Mouse (Mus musculus) telencephalon, adult 2 months (tissue): ENCODE data around the gene Rnf145.

Source experiments
- DNase-seq: peaks from one replicate; pipeline ENCODE4 v3.0.0-alpha.2; 2011; ENCODE audit warnings: low read depth, low spot score

Gene Rnf145

DNA sequence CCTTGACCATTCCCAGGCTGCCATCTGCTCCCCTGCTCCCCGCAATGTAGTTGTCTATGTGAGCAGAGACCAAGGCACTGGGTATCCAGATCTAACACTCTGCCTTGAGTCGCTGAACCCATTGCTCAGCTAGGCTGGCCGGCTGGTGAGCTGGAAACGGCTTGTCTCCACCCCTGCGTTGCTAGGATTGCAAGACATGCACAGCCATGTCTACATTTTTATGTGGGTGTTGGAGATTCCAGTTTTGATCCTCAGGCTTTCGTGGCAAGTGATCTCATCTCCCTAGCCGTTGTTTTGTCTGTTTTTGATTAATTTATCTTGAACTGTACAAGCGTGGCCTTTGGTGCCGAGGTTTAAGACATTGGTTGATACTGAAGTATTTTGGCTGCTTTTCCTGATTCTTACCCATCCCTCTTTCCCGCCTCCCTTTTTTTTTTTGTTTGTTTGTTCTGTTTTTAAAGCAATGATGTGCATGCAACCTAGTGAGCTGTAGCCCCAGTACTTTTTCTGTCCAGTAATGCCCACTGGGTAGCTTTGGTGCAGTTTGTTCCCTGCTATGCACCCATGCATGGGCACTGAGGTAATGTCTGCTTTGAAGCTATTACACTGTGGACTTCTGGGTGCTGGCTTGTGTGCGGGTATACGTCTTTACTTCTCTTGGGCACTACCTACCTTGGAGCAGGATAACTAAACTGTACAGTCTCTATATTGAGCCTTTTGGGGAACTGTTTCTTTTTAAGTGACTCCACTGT, 16.4 kb downstream of the Rnf145 start:
- DNase-seq = no peak

DNA sequence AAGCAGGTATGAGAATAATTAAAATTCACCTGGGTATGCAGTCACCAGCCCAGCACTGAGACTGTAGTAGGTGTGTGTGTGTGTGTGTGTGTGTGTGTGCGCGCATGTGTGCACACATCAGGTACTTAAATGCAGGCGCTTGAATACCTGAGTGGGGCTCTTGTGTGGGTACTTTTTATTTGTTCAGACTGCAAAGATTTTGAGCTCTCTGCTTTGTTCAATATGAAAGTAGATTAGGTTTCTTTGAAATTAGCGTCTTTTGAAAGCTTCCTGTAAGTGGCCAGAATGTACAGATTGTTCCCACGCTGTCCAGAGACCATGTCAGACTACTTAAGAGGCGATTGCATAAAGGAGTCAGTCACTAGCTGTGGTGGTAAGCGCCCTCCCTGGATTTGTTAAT, 18.6 kb downstream of the Rnf145 start:
- no peak for DNase-seq

DNA sequence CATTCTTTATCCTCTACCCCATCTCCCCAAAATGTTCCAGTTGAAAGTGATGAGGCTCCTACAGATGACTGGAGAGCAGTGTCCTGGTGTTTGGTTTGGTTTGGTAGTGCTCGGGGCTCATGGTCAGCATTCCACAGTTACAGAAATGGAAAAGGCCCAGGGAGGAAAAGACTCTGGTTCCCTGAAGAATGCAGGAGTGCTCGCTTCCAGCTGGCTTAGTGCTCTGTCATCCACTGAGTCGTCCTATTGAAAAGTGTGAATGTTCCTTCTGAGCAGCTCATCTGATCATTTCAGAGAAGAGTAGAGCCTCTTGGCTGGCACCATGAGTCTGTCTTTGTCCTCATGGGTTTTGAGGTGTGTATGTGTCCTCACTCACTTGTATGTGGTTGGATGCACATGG, 19.3 kb downstream of the Rnf145 start:
- DNase-seq = no peak

DNA sequence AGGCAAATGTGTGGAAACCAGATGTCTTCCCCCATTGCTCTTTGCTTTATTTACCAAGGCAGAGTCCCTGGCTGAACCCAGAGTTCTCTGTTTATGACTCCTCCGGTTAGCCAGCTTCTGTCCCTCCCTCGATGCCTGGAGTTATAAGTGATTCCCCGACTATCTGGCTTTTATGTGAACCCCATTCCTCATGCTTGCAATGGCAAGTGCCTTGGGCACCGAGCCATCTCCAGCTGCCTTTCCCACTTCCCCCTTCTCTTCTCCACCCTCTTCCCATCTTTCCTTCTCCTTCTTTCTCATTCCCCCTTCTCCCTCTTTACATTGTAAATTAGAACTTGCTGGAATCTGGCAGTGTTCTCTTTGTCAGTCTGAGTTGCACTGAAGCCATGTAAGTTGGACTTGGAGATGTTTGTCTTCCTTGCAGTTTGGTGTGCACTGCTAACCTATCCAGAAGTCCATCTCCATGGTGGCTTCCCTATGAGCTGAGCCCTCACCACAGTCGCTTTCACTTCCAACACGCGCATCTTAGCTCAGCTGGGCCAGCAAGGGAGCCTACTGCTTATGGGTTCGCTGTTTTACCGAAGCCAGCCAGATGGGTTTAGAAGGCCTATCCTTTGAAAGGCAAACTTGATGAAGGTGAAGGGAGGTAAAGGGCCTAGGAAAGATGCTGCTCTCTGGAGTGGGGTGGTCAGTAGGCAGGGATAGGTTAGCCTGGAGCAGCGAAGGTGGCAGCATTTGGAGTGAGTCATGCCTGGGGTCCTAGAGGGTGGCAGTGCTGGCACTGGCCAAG, 19.9 kb downstream of the Rnf145 start:
- no peak for DNase-seq

DNA sequence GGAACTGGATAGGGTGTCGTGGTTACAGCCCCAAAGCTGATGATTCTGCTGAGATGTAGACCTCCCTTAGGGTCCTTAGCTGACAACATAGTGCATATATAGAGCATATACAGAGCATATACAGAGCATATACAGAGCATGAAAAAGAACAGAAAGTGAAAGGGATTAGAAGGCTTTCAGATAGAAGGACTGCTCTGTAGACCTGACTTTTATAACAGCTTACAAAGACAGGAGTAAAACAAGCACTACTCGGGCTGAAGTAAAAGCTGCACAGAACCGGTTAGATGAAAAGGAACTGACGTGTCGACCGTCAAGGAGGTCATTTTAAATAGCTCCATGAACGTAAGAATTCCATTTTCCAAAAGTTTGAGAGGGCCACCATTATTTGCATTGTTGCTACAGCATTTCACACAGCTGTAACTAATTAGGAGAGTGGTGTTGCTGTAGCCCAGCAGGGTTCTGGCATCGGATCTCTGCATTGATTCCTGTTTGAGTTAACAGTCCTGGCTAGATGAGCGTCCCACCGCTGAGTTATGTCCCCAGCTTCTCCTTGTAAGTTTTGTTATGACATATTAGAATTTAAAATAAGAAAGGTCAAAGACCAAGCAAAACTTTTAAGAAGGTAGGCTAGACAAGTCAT, 20.6 kb downstream of the Rnf145 start:
- no peak for DNase-seq

DNA sequence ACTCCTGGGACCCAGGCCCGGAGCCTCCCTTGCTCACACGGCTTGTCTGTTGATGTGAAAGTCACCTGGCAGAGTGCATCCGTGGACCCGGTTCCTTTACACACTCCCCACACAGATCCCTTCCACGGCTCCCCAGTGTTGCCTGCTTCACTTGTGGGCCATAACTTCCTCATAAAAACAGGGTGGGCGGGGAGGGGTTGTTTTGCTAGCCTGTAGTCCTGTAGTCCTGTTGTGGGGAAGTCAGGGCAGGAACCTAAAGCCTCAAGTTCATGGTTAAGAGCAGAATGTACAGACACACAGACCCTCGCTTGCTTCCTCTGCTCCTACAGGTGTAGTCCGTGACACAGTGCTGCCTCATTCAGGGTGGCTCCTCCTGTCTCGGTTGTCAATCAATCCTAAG, 21.5 kb downstream of the Rnf145 start:
- no peak for DNase-seq

DNA sequence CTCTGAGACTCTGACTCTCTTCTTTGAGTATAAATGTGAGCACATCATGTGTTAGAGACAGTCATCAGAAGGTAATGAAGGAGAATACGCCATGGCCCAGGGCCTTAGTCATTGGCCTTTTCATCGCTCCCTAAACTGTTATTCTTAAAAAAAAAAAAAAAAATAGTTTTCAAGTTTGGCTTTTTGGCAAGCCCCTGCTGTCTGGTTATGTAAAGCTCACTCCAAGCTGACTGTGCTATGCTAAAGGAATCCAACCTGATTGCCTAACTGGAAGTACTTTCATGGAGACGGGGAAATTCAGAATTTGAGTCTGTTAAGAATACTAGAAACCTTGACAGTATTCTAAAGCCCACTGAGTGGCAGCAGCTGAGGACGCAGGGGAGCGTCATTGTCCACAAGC, 22.5 kb downstream of the Rnf145 start:
- DNase-seq = no peak

DNA sequence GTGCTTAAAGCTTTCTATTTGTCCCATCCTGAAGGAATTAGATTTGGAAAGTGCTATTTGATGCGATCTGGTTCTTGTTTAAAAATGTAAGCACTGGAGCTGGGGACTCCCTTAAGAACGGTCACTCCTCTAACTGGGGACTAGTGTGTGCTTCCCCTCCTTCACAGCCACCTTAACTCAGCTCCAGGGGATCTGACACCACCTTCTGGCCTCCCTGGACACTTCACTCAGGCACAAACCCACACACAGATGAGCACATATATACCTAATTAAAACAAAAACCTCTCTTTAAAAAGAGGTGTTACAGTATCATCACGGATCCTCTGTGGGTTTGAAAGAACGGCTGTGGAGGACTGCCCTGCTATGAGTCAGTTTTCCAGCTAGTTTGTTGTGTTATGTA, 23.0 kb downstream of the Rnf145 start:
- no peak for DNase-seq

DNA sequence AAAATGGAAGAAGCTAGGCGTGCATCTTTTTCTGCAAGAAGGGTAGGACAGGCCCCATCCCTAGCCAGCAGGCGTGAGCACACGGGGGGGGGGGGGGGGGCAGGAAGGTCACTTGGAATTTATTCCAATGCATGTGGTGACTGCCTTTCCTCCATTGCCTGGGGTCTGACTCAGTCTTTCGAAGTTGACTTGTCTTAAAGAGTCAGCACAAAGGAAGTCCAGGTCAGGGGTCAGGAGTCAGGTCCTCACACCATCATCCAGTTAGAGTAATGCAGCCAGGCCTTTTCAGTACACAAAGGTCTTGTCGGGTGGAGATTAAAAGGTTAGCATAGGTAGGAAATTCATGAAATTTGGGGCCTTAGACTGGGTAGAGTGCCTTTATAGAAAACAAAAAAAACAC, 24.8 kb downstream of the Rnf145 start:
- DNase-seq = no peak

DNA sequence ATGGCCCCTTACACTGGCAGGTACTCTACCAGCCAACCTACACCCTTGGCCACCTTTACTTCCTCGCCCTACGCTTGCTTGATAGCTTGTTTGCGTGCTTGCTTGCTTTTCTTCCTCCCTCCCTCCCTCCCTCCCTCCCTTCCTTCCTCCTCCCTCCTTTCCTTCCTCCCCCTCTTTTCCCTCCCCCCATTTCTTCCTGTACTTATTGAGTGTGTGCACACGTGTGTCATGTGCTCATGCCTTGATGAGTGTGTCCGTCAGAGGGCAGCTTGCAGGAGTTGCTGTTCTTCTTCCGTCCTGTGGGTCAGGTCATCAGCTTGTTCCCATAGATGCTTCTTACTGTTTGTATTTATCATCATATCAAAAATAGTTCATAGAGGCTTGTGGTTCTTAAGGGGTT, 25.2 kb downstream of the Rnf145 start:
- no peak for DNase-seq

DNA sequence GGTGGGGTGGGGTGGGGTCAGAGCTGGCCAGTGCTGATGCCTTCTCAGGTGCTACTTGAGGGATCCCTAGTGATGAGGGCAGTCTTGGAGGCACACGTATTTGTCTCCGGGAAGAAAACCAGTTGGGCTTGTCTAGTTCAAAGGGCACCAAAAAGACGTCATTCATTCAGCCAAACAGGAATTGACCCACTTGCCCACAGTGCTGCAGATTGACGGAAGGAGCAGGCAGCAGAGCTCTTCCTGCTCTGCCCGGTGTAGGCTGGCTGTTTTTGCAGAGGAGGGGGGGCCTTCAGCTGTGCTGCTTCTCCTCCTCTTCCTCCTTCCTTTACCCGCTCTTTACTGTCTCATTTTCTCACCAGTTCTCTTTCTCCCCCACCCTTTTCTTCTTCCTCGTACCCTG, 26.4 kb downstream of the Rnf145 start:
- no peak for DNase-seq

DNA sequence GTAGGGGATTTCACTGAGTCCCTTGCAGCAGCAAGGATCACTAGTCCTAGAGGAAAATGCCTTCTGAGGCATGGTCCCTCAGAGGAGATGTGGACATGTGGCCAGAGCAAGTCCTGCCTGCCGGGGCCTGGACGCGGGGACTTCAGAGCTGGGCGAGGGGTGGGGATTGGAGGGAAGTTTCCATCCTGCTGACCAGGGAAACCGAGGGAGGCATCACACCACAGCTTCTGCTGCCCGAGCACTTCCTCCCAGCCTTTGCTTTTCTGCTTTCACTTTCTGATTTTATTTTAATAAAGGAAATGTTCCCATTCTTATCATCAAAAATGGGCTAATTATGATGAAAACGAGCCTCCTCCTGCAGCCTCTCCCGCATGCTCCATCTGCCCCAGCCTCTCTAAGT, 27.5 kb downstream of the Rnf145 start:
- DNase-seq = no peak

DNA sequence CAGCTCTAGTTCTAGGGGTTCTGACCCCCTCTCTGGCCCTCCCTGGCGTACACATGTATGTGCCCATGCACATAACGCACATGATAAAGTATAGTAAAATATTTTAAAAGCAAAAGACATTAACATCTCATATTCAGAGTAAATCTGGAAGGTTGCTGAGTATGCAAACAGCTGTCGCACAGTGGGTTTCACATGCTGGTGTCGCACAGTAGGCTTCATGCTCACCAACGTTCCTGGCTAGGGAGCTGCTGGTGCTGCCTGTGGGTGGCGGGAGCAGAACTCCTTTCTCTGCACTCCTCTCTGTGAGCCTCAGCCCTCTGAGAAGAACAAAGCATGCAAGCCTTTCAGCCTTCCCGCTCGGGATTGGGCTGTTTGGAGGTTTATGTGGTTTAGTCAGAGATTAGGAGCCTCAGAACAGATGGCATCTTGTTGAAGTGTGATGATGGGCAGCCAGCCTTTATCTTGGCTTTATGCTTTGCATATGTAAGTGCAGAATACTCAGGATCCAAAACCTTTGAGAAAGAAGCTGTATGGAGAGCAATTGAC, 29.0 kb downstream of the Rnf145 start:
- DNase-seq = peak; percentile 48

DNA sequence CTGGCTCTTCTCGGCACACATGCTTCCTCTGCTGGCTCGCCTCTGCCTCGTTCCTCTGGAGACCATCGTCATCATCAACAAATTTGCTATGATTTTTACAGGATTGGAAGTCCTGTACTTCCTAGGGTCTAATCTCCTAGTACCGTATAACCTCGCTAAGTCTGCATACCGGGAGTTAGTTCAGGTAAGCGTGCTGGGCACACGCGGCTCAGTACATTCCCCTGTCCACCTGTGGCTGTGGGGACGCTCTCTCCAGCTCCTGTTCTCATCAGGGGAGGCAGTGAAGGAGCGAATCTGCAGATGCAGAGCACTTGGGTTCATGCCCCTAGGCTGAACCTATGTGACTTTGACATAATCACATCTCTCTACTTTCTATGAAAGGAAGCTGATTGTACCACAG, 30.1 kb downstream of the Rnf145 start:
- DNase-seq = no peak

DNA sequence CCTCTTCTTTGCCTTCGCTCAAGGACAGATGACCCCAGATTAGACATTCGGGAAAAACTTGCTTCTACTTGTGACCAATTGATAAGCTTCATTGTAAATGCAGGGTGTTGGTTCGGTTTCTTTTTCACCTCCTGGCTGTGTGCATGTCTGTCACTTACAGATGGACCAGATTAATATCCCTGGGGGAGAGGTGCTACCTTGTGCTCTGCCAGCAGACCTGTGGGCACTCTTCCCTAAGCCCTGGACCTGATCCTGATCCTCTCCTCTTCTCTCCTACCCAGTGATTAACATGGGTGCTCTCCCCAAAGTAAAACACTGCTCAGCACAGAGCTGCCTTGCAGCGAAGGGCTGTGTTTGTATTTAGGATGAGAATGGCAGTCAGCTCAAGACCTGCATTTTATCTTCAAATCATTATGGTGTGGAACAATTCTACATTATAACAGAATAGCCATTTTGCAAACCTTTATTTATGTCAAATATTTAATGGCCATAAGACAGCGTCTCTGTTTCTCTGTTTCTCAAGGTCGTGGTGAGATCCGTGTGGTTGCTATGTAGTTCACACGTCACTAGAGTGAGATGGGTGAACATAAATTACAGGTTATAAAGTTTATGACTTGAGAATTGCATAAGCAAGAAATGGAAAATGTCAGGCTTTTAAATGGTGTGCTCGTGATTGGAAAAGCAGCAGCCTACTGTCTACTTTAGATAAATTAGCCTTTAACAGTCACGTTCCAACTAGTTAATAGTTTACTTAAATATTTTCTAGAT, 30.9 kb downstream of the Rnf145 start:
- no peak for DNase-seq

DNA sequence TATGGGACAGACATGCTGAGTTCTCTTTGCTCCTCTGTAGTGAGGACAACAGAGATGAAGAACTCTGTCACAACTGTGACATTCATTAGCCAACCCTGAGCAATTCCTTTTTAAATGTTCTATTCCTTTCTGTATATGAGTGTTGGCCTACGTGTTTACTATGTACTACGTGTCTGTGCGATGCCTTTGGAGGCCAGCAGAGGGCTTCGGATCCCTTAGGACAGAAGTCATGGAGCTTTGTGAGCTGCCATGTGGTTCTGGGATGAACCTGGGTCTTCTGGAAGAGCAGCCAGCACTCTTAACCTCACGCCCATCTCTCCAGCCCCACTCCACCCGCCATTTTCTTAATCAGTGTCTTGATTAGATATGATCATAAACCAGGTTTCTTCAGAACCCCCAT, 32.2 kb downstream of the Rnf145 start:
- no peak for DNase-seq

DNA sequence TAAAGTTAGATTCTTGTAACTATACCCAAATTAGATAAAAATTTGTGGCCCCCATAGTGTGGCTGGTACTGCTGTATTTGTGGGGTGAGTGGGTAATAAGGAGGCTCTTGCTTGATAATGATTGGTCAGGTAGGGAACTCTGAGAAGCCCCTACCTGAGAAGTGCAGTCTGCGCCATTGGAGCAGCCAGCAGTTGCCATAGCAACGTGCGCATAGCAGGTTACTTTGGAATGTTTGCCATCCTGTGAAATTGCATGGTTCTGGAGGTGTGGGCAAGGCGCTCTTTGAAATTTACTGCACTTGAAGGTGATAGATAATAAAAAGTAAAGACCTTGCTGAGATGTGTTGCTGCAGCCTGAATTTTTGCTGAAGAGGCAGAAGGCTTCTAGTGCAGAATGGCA, 35.6 kb downstream of the Rnf145 start:
- DNase-seq = no peak

DNA sequence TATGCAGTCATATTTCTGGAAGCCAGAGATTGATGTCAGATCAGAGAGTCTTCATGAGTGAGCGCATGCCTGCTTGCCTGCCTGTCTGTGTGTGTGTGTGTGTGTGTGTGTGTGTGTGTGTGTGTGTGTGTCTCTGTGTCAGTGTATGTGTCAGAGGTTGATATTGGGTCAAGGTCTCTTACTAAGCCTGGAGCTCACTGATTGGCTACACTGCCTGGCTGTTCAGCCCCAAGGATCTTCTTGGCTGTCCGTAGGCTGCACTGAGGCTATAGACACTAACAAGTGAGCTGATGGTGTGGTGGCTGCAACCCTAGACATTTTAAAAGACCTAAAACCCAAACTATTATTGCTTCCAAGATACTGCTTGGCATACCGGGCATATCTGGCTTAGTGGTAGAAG, 39.8 kb downstream of the Rnf145 start:
- DNase-seq = no peak

DNA sequence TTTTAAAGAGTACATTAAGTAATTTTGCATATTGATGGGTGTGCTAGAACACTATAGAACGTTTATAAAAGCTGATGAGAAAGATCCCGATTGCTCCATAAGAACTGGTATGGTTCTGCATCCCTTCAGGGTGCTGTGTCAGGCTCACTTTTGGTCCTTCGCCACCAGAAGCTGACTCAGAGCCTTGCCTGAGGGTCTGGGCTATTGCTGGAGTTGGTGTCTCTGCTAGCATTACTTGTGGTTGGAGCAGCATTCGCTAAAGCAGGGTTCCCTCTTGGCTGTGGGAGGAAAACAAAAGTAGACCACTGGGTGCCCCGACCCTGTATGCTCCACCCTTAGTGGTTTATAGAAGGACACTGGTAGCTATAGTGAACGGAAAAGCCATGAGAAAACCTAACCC, 40.7 kb downstream of the Rnf145 start:
- DNase-seq = no peak

DNA sequence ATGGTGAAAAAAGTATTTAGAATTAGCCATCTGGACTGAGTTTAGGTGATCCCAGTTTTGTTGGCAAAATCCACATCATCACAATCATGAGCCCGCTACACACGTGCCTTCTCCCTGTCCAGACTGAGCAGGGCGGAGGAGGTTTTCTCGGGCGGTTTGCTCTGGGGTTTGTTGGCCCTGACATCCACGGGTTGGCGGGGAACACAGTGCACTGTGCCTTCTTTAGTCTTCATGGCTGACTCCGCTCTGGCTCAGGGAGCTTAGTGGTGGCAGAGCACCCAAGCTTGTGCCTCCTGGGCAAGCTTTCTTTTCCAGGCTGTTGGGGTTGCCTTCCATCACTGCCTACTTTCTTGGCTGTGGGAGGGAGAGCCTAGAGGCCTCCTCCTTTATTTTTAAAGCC, 41.6 kb downstream of the Rnf145 start:
- DNase-seq = no peak

DNA sequence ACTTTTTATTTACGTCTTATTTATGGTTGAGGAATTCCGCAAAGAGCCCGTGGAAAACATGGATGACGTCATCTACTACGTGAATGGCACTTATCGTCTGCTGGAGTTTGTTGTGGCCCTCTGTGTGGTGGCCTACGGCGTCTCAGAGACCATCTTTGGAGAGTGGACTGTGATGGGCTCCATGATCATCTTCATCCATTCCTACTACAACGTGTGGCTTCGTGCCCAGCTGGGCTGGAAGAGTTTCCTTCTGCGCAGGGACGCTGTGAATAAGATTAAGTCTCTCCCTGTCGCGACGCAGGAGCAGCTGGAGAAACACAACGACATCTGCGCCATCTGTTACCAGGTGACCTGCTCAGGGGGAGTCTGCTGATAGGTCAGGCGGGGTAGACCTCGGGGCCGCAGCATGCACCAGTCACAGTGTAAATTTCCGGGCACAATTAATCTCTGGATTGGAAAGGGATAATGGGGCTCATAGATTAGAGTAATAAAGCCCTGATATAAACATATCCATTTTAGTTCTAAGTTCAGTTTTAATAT, 42.8 kb downstream of the Rnf145 start:
- DNase-seq = no peak
